Mouse (Mus musculus): ENCODE results near the gene Nlrp9b.
"Not testable (repeated sequence)": the region's sequence is repeated elsewhere in the genome, so short reads cannot be mapped to it uniquely, and the experiment has no call there.

Nlrp9b gene

DNA sequence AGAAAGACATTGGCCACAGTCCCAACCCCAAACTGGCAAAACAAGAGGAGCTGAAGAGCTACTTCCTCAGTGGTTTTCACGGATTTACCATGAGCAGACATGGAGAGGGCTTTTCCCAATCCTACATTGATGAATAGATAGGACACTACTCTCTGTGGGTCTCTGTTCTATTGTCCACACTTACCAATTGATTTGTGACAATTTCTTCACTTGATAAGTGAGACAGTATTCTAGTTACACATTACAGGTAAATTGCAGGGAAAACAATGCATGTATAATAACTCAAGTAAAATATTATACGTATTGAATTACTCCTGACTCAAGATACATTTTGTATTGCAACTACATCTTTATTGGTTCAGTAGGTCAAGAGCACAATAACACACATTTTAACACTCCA is 131.2 kb downstream of the Nlrp9b start, which contains the start of gene Gm16442:
Gene Gm16442, minus strand, starts transcription at position 101 of the 400 bp plus-strand sequence.
- not testable (repeated sequence) for DNase-seq (ENCODE audit: low read depth, low spot score)

Measured in retina, adult 2 months (tissue).